Mouse (Mus musculus) forebrain, embryonic 16.5 days (tissue): Measurements from ENCODE around the gene Alkbh1. TPM values are rescaled to one million over a fixed set of nuclear protein-coding genes. Genes with fewer than 3 reads are reported as not detected.
A peak's percentile ranks its signal among the peaks of the same experiment; 100 is the strongest.

Experiments used
- microRNA-seq: library from miRNA; unstranded; fragments of <30 nt; microRNA quantifications from one replicate; pipeline ENCODE4, GENCODE M21; 2017
- polyA plus RNA-seq: library from polyadenylated mRNA; unstranded; fragments of >200 nt; fragmentation: Nextera tagmentation; extraction: Ambion mirVana; gene quantifications from 2 replicates; pipeline ENCODE4 v1.2.1, GENCODE M21; 2015

The Alkbh1 gene
- polyA plus RNA-seq, 1 experiment from 2014 or later: 47.1 TPM

Small RNA genes lying within 50 kb of the gene (microRNA-seq; reads per million reads assigned to microRNA genes)
- 36.8 reads per million, percentile 40 among the genes with 10 or more reads in this experiment for gene Mir3068

Other genes starting within 250 kb of the Alkbh1 start
- gene Samd15, start 244.3 kb downstream of the Alkbh1 start, polyA plus RNA-seq: 1.1 and 1.3 TPM in 2 replicates
- 4.7 and 5.1 TPM in 2 replicates for gene Tmed8, start 243.6 kb downstream of the Alkbh1 start, polyA plus RNA-seq
- 1.6 TPM in 2 replicates for gene Noxred1, start 205.3 kb downstream of the Alkbh1 start, polyA plus RNA-seq
- 79.1 and 80.9 TPM in 2 replicates for gene Vipas39, start 177.8 kb downstream of the Alkbh1 start, polyA plus RNA-seq
- 222 TPM in 2 replicates for gene Ahsa1, start 177.5 kb downstream of the Alkbh1 start, polyA plus RNA-seq
- 0.62 and 1.1 TPM in 2 replicates for gene Ism2, start 144.3 kb downstream of the Alkbh1 start, polyA plus RNA-seq
- gene Sptlc2, start 55.7 kb downstream of the Alkbh1 start, polyA plus RNA-seq: 60.6 and 67.6 TPM in 2 replicates
- 211 and 233 TPM in 2 replicates for gene Slirp, start 121 bp downstream of the Alkbh1 start, polyA plus RNA-seq
- gene Snw1, start 28.3 kb upstream of the Alkbh1 start, polyA plus RNA-seq: 116 and 131 TPM in 2 replicates
- gene Gm5788, start 50.7 kb upstream of the Alkbh1 start, polyA plus RNA-seq: not detected in 2 replicates
- not detected in 2 replicates for gene Gm8300, start 70.3 kb upstream of the Alkbh1 start, polyA plus RNA-seq
- not detected in 2 replicates for gene Oog1, start 158.7 kb upstream of the Alkbh1 start, polyA plus RNA-seq
- gene Gm4027, start 174.9 kb upstream of the Alkbh1 start, polyA plus RNA-seq: not detected in 2 replicates
- gene Gm16381, start 200.6 kb upstream of the Alkbh1 start, polyA plus RNA-seq: not detected in 2 replicates